Mouse (Mus musculus) R1 (cell line): ENCODE measurements at regions not wholly inside any gene's neighbourhood (a gene's known extent, or its start where the extent isn't known, plus 50 kb on each side); places are given as distances from the start of the nearest gene placed in this dataset.

ENCODE experiments used
- DNase-seq: peaks from one replicate; pipeline ENCODE4 v3.0.0-alpha.2; 2018; ENCODE audit warnings: low read depth, low spot score

DNA sequence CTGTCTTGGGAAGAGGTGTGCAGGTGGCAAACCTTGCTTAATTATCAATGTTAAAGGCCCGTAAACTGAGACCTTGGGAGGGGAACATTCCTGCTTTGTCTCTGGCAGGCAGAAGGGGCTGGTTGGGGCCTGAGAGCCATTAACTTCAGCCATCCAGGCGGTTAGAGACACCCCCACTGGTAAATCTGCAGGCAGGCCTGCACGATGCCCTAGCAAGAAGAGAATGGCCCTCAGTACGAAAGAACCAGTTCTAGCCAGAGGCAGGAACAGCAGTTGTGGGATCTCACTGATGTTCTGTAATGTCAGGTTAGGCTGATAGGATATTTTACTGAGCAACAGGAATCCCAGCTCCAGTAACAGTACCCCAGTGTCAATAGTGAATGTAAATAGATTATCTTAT is 70.5 kb downstream of the Apip start:
- DNase-seq, result no peak

DNA sequence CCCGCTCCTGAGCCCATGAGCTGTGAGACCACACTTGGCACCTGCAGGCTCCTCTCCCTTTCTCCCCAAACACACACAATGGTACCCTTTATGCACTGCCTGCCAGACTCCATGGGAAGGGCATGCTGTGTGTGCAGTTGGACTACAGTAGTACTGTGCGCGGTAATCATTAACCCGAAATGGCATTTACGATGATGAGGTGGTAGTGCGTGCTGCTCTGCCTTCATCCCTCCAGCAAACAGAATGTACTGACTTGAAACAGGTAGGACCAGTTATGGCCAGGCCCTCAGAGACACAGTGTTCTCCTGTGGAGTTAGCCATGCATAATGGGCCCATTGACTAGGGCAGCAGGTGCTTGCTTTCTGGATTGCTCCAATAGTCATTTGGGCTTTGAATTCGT is 70.9 kb downstream of the Apip start:
- no peak for DNase-seq

GRCm38 (mm10) chr2:103145058-103145457 is 71.6 kb downstream of the Apip start:
- DNase-seq, result no peak

DNA sequence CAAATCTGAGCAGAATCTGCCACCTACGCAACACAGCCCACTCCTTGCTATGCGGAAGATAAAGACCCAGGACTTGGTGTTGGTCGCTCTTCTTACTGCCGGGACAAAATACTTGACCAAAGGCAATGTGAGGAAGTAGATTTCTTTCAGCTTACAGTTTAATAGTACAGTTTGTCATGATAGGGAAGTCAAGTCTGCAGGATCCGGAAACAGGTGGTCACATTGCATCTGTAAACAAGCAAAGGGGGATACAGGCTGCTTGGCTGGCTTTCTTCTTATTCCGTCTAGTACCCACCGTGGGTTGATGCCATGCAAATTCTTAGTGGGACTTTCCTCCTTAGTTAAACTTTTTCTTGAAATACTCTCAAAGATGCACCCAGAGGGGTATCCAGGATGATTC is 72.7 kb downstream of the Apip start:
- no peak for DNase-seq

DNA sequence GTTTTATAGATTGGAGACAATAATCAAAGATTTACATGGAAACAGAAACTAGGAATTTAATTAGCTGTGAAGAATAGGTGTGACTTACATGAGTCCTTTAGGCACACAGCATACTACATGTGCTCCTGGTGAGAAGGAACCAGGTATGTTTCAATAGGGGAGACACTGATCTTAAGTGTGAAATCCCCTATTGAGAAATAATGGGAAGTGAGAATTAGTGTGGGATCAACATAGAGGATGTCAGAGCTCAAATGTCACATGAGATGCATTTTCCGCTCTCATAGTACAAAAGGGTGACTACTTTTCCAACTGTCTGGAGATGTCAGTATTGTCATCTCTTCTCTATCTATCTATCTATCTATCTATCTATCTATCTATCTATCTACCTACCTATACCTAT is 79.8 kb downstream of the Apip start:
- no peak for DNase-seq

DNA sequence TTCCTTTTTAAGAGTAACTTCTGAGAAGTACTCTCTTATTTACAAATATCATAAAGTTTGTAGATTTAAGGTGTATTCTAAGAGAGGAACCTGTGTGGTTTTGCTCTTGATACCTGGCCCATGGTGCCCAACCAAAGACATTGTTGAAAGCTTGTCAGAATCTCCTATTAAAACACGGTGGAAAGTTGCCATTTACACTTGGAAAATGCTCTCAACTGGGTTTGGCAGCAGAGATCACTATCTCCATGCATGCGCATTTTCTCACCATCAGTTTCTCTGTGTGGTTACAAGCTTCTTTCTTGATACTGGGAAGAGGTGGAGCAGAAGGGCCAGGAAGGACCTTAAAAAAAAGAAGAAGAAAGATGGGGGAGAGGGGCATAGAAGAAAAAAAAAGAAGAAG is 94.3 kb downstream of the Apip start:
- no peak for DNase-seq

GRCm38 (mm10) chr2:103168266-103168665 is 94.8 kb downstream of the Apip start:
- no peak for DNase-seq

DNA sequence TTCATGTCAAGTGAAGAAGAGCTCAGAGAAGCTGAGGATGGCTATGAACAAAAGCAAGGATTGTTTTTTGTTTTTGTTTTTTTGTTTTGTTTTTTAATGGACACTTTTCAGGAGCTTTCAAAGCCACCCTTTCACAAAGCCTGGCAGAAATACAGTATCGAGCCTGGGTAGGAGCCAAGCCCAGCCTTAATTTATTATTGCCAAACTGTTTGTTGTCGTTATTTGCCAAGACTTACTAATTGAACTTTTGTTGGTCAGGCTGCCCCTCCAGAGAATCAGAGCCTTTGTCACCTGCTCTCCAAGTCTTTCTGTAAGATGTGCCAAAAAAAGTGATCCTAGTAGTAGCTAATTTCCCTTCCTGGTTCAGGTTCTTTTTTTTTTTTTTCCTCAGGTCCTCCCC is 103.9 kb downstream of the Apip start:
- DNase-seq, result no peak

- DNase-seq, result no peak
Measured at GRCm38 (mm10) chr2:103180298-103180927, 106.9 kb downstream of the Apip start.

GRCm38 (mm10) chr2:103186751-103187260 is 113.3 kb downstream of the Apip start:
- DNase-seq, result peak; percentile 79

GRCm38 (mm10) chr2:103192591-103192990 is 110.5 kb downstream of the Ehf start:
- no peak for DNase-seq

DNA sequence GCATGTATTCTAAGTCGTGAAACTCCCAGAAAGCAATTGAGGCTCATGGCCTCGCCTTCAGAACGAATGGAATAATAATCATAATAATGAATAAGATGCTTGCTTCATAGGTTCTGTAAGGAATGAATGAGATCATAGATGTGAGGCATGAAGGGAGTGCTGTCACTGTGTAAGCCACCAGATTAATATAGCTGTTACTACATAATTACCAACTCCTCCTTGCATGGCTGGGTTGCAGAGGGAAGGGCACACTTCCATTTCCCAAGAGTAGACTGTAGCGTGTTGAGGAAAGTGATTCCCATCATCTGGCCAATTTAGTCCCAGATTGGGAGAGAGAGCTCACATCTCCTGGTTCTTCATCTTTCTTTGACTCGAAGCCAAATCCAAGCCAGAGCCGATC is 102.8 kb downstream of the Ehf start:
- DNase-seq, result no peak

DNA sequence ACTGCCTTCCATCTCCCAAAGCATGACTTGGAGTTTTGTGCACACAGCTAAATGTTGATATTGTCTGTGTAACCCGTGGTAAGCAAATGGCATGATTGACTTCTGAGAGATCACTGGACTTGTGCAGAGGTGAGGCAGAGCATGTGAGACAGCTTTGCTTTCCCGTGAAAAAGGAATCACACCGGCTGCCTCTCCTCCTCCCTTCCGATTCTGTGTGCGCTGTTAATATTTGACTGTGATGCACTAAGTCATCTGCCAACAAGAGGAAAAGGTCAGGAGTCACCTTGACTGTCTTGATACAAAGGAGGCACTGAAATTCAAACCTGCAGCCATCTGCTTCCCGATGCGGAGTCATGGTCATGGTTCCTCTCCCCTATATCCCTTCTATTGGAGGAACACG is 98.0 kb downstream of the Ehf start:
- no peak for DNase-seq

DNA sequence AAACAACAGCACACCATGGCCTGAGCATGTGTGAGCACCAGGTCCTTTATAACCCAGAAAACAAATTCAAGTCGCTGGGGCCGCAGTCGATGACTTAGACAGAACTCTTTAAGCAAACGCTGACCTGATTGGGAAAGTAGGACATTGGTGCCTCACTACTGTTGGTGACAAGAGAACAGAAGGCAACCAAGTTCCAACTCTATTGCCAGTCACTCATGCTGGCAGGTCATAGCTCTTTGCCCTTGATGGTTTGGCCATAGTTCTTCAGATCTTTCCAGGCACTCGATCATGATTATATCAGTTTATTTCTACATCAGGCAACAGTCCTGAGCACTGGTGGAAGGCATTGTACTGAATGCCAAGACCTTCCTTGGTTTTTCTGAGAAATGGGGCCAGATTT is 94.7 kb downstream of the Ehf start:
- DNase-seq, result no peak

- DNase-seq, result no peak
Measured at GRCm38 (mm10) chr2:103209056-103209455, 94.0 kb downstream of the Ehf start.

- no peak for DNase-seq
Measured at GRCm38 (mm10) chr2:103209512-103209981, 93.5 kb downstream of the Ehf start.

- DNase-seq, result no peak
Measured at GRCm38 (mm10) chr2:103211179-103211578, 91.9 kb downstream of the Ehf start.
